Mouse (Mus musculus): ENCODE results near the gene Phf23.

The Phf23 gene

GRCm38 (mm10) chr11:70024151-70024514 is 28.6 kb downstream of the Phf23 start:
- no peak for DNase-seq

GRCm38 (mm10) chr11:70026689-70027088 is 31.1 kb downstream of the Phf23 start:
- DNase-seq: peak; percentile 65 to 66

DNA sequence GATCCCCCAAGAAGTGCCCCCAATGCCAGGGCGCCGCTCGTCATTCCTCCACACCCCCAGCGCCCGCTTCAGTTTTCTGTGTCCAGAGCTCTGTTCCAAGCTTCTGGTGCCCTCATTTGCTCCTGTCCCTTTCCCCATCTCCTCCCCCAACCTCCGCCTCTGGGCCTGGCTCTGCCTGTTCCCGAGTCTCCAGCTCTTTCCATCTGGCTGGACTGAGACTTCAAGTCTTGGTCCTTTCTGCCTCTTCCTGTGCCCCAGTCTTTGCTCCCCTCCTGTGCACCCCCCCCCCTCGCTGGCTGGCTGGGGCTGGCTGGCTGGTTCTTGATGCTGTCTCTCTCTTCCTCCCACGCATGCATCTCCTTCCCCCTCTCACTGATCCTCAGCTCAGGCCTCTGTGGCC is 31.8 kb downstream of the Phf23 start:
- DNase-seq: peak; percentile 64 to 70

GRCm38 (mm10) chr11:70028401-70029129 is 33.0 kb downstream of the Phf23 start:
- peak in 1 of 2 experiments; percentile 56 for DNase-seq

- peak; percentile 92 to 95 for DNase-seq
These were observed 33.7 kb downstream of the Phf23 start for GRCm38 (mm10) chr11:70029130-70029801.

GRCm38 (mm10) chr11:70029829-70030550 is 34.4 kb downstream of the Phf23 start:
- DNase-seq: peak in 1 of 2 experiments; percentile 50

- DNase-seq: no peak
These were observed 35.2 kb downstream of the Phf23 start for GRCm38 (mm10) chr11:70030651-70031320.

- DNase-seq: no peak
These were observed 35.7 kb downstream of the Phf23 start for GRCm38 (mm10) chr11:70031321-70031670.

GRCm38 (mm10) chr11:70038174-70038573 is 42.6 kb downstream of the Phf23 start:
- DNase-seq: no peak

DNA sequence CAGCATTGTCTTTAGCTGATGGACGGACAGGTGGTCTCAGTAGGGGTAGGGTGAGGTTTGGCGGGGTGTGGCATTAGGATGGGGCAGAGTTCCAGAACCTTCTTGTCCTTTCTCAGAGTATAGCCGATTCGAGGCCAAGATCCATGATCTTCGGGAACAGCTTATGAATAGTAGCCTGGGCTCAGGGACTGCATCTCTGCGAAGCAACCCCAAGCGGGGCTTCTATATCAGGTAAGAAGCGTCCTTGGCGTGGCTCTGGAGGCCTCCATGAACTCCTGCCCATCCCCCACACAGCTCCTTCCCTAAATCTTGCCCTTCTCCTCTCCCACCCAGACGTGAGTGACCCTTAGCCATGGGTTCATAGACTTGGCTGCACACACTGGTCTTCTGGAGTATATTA is 44.1 kb downstream of the Phf23 start:
- DNase-seq: no peak

DNA sequence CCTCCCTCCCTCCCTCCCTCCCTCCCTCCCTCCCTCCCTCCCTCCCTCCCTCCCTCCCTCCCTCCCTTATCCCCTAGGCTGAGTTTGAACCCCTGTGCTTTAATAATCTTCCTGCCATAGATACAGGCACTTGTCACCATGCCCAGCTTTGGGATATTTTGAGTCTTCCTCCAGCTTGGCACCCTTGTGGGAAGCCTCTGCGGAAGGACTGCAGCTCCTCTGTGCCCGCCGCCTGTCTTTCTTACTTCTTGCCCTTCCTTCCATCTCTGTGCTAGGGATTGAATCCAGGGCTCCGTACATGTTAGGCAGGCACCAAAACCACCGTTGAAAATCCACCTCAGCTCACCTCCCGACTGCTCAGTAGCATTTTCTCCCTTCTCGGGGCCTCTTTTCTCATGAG is 44.6 kb downstream of the Phf23 start:
- DNase-seq: no peak

DNA sequence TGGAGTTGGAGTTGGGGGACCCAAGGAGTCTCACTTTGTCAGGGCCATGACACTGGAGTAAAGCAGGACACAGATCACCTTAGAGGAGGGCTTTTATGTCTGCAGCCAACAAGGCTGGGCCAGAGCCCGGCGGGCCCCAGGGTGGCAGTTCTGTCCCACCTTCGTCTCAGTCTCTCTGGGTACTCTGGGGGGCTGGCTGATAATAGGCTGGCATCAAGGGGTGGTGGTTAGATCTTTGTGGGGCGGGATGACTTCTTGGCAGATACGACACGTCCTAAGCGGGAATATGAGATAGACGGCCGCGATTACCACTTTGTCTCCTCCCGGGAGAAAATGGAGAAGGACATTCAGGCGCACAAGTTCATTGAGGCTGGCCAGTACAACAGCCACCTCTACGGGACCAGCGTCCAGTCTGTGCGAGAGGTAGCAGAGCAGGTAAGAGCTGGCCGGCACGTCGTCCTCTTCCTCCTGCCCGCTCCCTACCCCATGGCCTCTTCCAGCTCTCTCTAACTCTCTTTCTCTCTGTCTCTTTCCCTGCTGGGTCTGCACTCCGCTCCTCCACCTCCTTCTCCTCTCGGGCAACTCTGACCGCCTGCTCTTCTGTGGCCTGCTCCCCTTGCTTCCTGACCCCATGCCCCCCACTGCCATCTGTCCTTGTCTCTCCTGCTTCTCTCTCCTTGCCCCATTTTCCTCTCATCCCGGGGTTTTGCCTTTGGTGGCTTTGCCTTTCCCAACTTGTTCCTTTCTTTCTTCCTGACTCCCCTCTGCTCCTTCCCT is 46.9 kb downstream of the Phf23 start:
- DNase-seq: peak in 1 of 2 experiments; percentile 26

DNA sequence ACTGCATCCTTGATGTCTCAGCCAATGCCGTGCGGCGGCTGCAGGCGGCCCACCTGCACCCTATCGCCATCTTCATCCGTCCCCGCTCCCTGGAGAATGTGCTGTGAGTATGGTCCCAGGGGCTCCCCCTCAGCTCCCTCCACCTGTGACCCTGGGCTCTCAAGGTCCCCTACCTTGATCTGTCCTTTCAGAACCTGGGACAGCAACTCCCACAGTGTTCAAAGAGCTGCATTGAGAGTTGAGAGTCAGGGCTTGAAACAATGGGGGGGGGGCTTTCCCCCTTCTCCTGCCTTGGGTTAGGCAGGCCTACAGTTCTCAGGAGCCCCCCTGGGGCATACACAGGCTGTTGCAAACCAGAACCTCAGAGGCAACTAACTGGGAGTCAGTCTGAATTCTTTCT is 48.1 kb downstream of the Phf23 start:
- no peak for DNase-seq

DNA sequence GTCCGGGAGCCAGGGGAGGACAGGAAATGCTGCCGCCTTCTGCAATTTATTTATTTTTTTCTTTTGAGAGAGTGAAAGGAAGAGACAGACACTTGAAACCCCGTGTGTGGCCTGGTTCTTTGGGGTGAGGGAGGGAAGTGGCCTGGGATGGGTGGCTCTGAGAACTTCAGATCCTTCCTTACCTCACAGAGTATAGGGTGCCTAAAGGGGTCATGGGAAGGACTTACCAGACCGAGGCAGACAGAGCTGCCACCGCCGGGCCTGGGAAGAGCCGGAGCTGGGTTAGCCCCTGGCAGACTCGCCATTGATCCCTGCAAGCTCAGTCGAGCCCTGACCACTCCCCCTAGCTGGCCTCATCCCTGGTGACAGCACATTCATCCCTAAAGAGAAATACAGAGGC is 49.9 kb downstream of the Phf23 start:
- no peak for DNase-seq

- DNase-seq: no peak
These were observed 53.8 kb downstream of the Phf23 start for GRCm38 (mm10) chr11:70049366-70049765.

All from cerebellum, postnatal 10 days (tissue).